Mouse (Mus musculus): ENCODE measurements at regions not wholly inside any gene's neighbourhood (a gene's known extent, or its start where the extent isn't known, plus 50 kb on each side); places are given as distances from the start of the nearest gene placed in this dataset.

DNA sequence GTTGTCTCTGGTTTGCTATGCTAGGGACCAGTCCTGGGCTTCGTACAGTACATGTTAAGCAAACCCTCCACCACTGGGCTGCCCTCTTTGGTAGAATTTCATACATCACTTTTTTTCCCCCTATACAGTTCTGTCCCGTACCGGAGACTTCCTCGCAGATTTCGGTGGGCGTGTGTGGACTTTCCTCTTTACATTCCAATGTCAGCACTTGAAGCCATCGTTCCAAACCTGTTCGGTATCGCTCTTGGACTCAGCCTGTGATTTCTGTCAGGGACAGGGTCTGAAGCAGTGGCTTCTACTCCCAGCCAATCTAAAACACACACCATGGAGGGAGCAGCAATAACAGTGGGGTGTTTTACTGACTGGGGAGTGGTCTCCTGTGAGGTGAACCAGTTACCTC, 140.7 kb upstream of the Cnot2 start:
- TF ChIP-seq CTCF (IDR thresholded peaks at IDR 0.05; ENCODE audit: control insufficient read depth, insufficient read depth, insufficient replicate concordance, low read depth, low read length) (no peak), POLR2A (IDR thresholded peaks at IDR 0.05; ENCODE audit: control insufficient read depth, low read depth, low read length) (no peak)
